Mouse (Mus musculus) hindbrain, embryonic 16.5 days (tissue): ENCODE measurements around the gene Nsun2. TPM values are rescaled to one million over a fixed set of nuclear protein-coding genes. Genes with fewer than 3 reads are reported as not detected.

Experiments
- ATAC-seq: fragments of 200-750 bp; cut with Nextera tagmentation; 2 replicates; pipeline ENCODE4 v1.8.0; 2017; ENCODE audit warnings: moderate TSS enrichment, moderate library complexity
- H3K27ac ChIP-seq: fragments of 300-500 bp; sonication (generic); 2 replicates; pipeline ENCODE4 v1.5.1; 2014; ENCODE audit warnings: low read depth, mild to moderate bottlenecking, control low read depth, low read length, moderate library complexity
- H3K27me3 ChIP-seq: fragments of 300-500 bp; sonication (generic); replicated peaks from 2 replicates; pipeline ENCODE4 v1.6.1; 2014; ENCODE audit warnings: low read length; ENCODE audit not compliant: control insufficient read depth, insufficient read depth
- H3K36me3 ChIP-seq: fragments of 300-500 bp; sonication (generic); 2 replicates; pipeline ENCODE4 v1.6.1; 2014; ENCODE audit warnings: mild to moderate bottlenecking, low read length, moderate library complexity, mixed read lengths; ENCODE audit not compliant: control insufficient read depth, insufficient read depth
- H3K4me1 ChIP-seq: fragments of 300-500 bp; sonication (generic); 2 replicates; pipeline ENCODE4 v1.6.1; 2014; ENCODE audit warnings: low read depth, low read length; ENCODE audit not compliant: control insufficient read depth, insufficient read depth
- H3K4me2 ChIP-seq: fragments of 300-500 bp; sonication (generic); 2 replicates; pipeline ENCODE4 v1.6.1; 2014; ENCODE audit warnings: mild to moderate bottlenecking, low read length, control low read depth, moderate library complexity
- H3K4me3 ChIP-seq: fragments of 300-500 bp; sonication (generic); 2 replicates; pipeline ENCODE4 v1.5.1; 2014; ENCODE audit warnings: mild to moderate bottlenecking, low read length, control low read depth, moderate library complexity
- H3K9ac ChIP-seq: fragments of 300-500 bp; sonication (generic); 2 replicates; pipeline ENCODE4 v1.6.1; 2014; ENCODE audit warnings: low read depth, mild to moderate bottlenecking, control low read depth, low read length, moderate library complexity
- H3K9me3 ChIP-seq: fragments of 300-500 bp; sonication (generic); 2 replicates; pipeline ENCODE4 v1.6.1; 2014; ENCODE audit warnings: mild to moderate bottlenecking, low read length, moderate library complexity; ENCODE audit not compliant: control insufficient read depth
- WGBS: fragments of 180-500 bp; shearing (Covaris S2); extraction: QIAGEN DNeasy Blood & Tissue Kit; methylation state at CpG from one replicate; pipeline ENCODE4 v1.1.7; 2014; 5-methylcytosine and 5-hydroxymethylcytosine counted together
- polyA plus RNA-seq: library from polyadenylated mRNA; unstranded; fragments of >200 nt; fragmentation: Nextera tagmentation; extraction: Ambion mirVana; gene quantifications from 2 replicates; pipeline ENCODE4 v1.2.1, GENCODE M21; 2015

Gene Nsun2
- polyA plus RNA-seq, 1 experiment from 2014 or later: 73.8 TPM

DNA sequence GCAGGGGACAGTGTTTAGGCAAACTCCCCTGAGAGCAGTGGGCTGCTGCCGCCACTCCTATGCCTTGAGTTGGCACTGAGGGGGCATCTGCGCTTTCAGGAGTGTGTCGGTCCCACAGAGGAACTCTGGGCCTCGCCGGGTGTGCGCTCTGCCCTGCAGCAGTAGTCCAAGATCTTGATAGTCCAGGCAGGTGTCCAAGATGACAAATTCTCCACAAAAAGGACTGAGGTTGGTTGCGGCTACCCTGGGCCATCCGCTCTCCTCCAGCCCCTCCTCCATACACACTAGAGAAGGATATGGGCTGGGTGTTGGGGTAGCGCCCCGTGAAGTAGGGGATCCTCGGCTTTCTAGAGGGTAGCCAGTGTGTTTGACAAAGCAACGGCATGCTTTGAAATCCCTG lies 10.0 kb downstream of the Nsun2 start:
- H3K27ac ChIP-seq: no peak overlapping the region
- no peaks in the 10 kb centered on the region for H3K9me3 ChIP-seq
- H3K9ac ChIP-seq: peak overlapping the region; percentile 29; the same call in 1 of the 2 replicates
- peaks cover 8% of the 10 kb centered on the region for H3K4me1 ChIP-seq
- no peak overlapping the region for H3K4me3 ChIP-seq
- H3K27me3 ChIP-seq: no peaks in the 10 kb centered on the region
- no peaks in the 10 kb centered on the region for H3K36me3 ChIP-seq
- ATAC-seq: peak; percentile 37; the same call in 1 of the 2 replicates
- peak overlapping the region; percentile 42 for H3K4me2 ChIP-seq
- 38% methylated on average over 11 of the region's 12 CpGs for WGBS

DNA sequence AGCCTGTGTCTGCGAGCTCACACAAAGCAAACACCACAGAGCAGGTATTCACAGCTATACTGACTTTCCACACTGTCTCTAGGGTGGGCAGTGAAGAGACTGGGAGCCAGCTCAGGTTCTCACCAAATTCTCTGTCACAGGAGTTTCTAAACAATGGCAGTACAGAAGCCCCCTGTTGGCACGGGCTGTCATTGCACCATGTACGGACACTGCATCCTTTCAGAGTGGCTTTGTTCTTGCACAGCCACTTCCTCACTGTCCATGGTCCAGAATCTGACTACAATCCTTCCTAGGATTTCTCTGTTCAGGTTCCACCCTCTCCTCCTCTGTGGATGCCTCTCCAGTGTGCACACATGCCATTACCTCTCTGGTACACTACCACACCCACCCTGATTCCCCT lies 11.5 kb downstream of the Nsun2 start:
- WGBS: 27% methylated on average over 3 of the region's 3 CpGs
- Histone ChIP-seq H3K4me2 (no peak overlapping the region), H3K36me3 (no peaks in the 10 kb centered on the region), H3K9ac (no peak overlapping the region), H3K27me3 (no peaks in the 10 kb centered on the region), H3K27ac (no peak overlapping the region), H3K9me3 (no peaks in the 10 kb centered on the region), H3K4me3 (no peak overlapping the region), H3K4me1 (peaks cover 5% of the 10 kb centered on the region)
- no peak; the same call in 1 of the 2 replicates for ATAC-seq

DNA sequence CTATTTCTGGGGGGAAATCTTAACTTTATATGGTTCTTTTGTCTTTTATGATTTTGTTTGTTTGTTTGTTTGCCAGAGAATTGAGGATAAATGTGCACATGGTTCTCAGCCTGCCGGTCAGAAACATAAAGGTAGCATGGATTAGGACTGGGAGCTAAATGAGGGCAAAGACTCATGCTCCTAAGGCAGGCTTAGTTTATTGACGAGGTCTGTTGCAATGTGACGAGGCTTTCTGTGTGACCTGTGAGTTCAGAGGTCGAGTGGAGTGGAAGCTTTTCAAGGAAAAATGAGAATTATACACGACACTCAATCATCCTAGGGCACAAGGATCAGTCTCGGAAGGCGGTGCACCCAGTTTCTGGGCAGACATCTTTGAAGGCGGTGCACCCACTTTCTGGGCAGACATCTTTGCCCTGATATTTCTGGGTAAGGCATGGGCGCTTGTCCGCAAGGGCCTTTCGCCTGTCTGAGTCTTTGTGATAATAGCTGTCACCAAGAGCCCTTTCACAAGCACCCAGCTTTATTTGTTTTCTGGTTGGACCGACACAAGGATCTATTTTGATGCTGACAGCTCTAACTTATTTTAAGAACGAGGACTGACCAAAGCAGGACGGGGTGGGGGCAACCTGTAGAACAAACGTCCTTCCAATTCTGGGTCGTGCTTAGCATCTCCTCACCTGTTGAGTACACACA lies 14.1 kb downstream of the Nsun2 start:
- no peaks in the 10 kb centered on the region for H3K27me3 ChIP-seq
- no peak for ATAC-seq
- H3K9ac ChIP-seq: no peak overlapping the region
- no peak overlapping the region for H3K4me3 ChIP-seq
- peaks cover 5% of the 10 kb centered on the region for H3K4me1 ChIP-seq
- H3K4me2 ChIP-seq: no peak overlapping the region
- H3K27ac ChIP-seq: no peak overlapping the region
- no peaks in the 10 kb centered on the region for H3K36me3 ChIP-seq
- WGBS: 70% methylated on average over 16 of the region's 16 CpGs
- no peaks in the 10 kb centered on the region for H3K9me3 ChIP-seq

DNA sequence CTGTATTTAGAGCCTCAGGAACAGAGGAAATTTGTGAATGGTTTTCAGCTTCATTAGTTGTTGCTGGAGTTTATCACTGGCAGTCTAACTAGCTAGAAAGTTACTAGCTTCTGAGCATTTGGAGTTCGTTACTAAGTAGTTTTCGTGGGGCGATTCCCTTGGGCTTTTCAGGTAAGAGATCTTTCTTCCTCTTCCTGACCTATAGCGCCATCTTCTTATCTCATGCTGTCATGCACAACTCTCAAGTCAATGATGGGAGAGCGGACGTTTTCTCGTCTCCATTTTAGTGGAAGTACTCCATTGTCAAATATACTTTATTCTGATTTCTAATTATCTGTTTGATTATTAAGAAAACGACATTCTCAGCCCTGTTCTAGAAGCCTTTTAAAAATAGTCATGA lies 16.4 kb downstream of the Nsun2 start:
- H3K36me3 ChIP-seq: no peaks in the 10 kb centered on the region
- no peak overlapping the region for H3K4me2 ChIP-seq
- 55% methylated on average over 8 of the region's 8 CpGs for WGBS
- no peak overlapping the region for H3K4me3 ChIP-seq
- no peak overlapping the region for H3K27ac ChIP-seq
- H3K4me1 ChIP-seq: no peaks in the 10 kb centered on the region
- H3K27me3 ChIP-seq: no peaks in the 10 kb centered on the region
- H3K9ac ChIP-seq: no peak overlapping the region
- H3K9me3 ChIP-seq: no peaks in the 10 kb centered on the region
- ATAC-seq: no peak

DNA sequence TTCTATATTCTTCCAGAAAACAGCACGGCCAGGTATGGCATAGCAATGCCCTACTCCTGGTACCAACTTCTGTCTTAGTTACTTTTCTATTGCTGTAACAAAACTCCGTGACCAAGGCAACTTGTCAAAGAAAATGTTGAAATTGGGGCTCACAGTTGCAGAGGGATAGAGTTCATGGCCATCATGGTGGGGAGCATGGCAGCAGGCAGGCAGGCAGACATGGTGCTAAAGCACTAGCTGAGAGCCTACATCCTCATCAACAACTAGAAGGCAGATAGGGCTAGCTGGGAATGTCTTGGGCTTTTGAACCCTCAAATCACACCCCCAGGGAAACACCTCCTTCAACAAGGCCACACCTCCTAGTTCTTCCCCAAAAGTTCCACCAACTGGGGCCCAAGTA lies 17.3 kb downstream of the Nsun2 start:
- Histone ChIP-seq H3K4me3 (no peak overlapping the region), H3K4me2 (no peak overlapping the region), H3K27ac (no peak overlapping the region), H3K27me3 (no peaks in the 10 kb centered on the region), H3K36me3 (no peaks in the 10 kb centered on the region), H3K9me3 (no peaks in the 10 kb centered on the region), H3K4me1 (no peaks in the 10 kb centered on the region), H3K9ac (no peak overlapping the region)
- WGBS: 86% methylated on average over 2 of the region's 2 CpGs
- no peak for ATAC-seq

DNA sequence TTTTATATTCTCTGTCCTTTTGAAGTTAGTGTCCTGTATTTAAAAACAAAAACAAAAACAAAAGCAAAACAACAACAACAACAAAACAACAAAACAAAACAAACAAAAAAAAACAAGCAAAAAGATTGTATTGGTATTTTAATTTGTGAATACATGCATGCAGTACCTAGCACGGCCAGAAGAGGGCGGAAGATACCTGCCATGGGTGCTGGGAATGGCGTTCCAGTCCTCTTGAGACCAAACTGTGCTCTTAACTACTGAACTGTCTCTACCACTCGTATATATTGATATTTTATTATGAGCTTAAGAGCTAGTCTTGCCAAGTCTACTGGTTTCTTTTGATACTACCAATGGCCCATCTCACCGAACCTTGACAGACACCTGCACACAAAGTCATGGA lies 19.5 kb downstream of the Nsun2 start:
- ATAC-seq: no peak
- Histone ChIP-seq H3K4me3 (no peak overlapping the region), H3K27me3 (no peaks in the 10 kb centered on the region), H3K4me1 (no peaks in the 10 kb centered on the region), H3K9me3 (no peaks in the 10 kb centered on the region), H3K4me2 (no peak overlapping the region), H3K36me3 (no peaks in the 10 kb centered on the region), H3K27ac (no peak overlapping the region), H3K9ac (no peak overlapping the region)
- 16% methylated on average over 5 of the region's 5 CpGs for WGBS

DNA sequence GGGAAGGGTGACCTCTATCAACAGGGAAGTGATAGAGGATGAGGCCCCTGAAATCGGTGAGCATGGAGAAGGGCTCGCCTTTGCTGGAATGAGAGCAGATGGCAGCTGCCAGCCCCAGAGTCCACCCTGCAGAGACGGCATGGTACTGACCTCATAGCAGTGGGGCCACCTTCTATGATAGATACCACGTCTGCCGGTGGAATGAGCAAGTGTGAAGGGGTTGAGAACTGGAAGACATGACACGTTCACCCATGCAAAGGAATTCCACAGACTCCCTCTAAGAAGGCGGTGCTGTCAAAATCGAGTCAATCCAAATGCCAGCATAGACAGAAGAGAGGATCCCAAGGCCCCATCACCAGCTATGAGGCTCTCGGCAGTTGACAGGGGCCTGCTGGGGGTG lies 20.7 kb downstream of the Nsun2 start:
- no peaks in the 10 kb centered on the region for H3K9me3 ChIP-seq
- ATAC-seq: no peak
- H3K4me1 ChIP-seq: no peaks in the 10 kb centered on the region; the same call in 1 of the 2 replicates
- H3K27me3 ChIP-seq: no peaks in the 10 kb centered on the region
- H3K9ac ChIP-seq: no peak overlapping the region
- WGBS: 78% methylated on average over 9 of the region's 9 CpGs
- no peak overlapping the region for H3K27ac ChIP-seq
- no peak overlapping the region for H3K4me3 ChIP-seq
- no peaks in the 10 kb centered on the region for H3K36me3 ChIP-seq
- H3K4me2 ChIP-seq: no peak overlapping the region

DNA sequence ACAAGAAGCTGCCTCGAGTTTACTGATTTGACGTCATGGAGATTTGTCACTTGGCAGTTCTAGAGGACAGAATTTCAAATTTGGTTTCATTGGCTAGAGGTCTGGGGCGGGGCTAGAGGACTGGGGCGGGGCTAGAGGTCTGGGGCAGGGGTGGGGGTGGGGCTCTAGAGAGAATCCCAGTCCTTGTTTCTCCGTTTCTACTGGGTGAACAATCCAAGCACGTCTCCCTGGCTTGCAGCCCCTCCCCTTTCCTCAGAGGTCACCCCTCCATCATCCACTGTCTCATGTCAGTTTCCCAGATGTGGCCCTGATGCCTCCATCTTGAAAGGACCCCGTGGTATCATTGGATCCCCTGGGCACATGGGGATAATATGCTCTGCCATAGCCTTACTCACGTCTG lies 21.5 kb downstream of the Nsun2 start:
- no peak overlapping the region for H3K27ac ChIP-seq
- no peak for ATAC-seq
- H3K4me1 ChIP-seq: peaks cover 2% of the 10 kb centered on the region; the same call in 1 of the 2 replicates
- WGBS: 20% methylated on average over 8 of the region's 8 CpGs
- H3K27me3 ChIP-seq: no peaks in the 10 kb centered on the region
- H3K4me2 ChIP-seq: no peak overlapping the region
- H3K9me3 ChIP-seq: no peaks in the 10 kb centered on the region
- no peak overlapping the region for H3K9ac ChIP-seq
- no peak overlapping the region for H3K4me3 ChIP-seq
- H3K36me3 ChIP-seq: no peaks in the 10 kb centered on the region

DNA sequence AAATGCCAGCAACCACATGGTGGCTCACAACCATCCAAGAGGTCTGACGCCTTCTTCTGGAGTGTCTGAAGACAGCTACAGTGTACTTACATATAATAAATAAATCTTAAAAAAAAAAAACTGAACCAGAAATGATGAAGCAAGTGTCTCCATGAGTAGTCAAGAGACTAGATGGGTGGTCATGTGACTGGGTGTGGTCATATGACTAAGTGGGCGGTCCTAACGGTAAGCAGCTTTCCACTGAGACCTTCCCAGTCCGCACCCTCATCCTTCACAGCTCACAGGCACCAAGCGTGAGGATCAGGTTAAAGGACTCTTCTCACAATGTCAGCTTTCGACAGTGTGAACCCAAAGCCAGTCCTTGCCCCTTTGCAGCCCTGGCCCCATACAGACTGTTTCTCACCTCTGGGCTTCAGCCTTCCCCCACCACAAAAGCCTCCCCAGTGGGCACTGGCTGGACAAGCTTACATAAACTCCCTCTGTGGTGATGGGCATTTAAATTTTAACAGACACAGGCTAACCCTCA lies 22.5 kb downstream of the Nsun2 start:
- no peak overlapping the region for H3K4me3 ChIP-seq
- H3K4me1 ChIP-seq: peaks cover 2% of the 10 kb centered on the region; the same call in 1 of the 2 replicates
- no peak for ATAC-seq
- no peak overlapping the region for H3K27ac ChIP-seq
- H3K27me3 ChIP-seq: no peaks in the 10 kb centered on the region
- no peak overlapping the region for H3K9ac ChIP-seq
- WGBS: 89% methylated on average over 6 of the region's 6 CpGs
- no peaks in the 10 kb centered on the region for H3K9me3 ChIP-seq
- no peaks in the 10 kb centered on the region for H3K36me3 ChIP-seq
- H3K4me2 ChIP-seq: no peak overlapping the region
